Mouse (Mus musculus) heart, embryonic 11.5 days (tissue): ENCODE measurements around the gene Gm14214. TPM values are rescaled to one million over a fixed set of nuclear protein-coding genes. Genes with fewer than 3 reads are reported as not detected.

Source experiments
- ATAC-seq: fragments of 200-750 bp; cut with Nextera tagmentation; replicated peaks from 2 replicates; pipeline ENCODE4 v1.8.0; 2017; ENCODE audit warnings: moderate library complexity; ENCODE audit not compliant: insufficient number of reproducible peaks, low FRiP score, low TSS enrichment
- H3K27ac ChIP-seq: fragments of 300-500 bp; sonication (generic); 2 replicates; pipeline ENCODE4 v1.5.1; 2014; ENCODE audit warnings: mild to moderate bottlenecking, low read depth, low read length
- H3K27me3 ChIP-seq: fragments of 300-500 bp; sonication (generic); 2 replicates; pipeline ENCODE4 v1.6.1; 2014; ENCODE audit warnings: mild to moderate bottlenecking, low read length, mixed read lengths; ENCODE audit not compliant: control insufficient read depth, insufficient read depth
- H3K36me3 ChIP-seq: fragments of 300-500 bp; sonication (generic); 2 replicates; pipeline ENCODE4 v1.6.1; 2014; ENCODE audit warnings: mild to moderate bottlenecking, low read length, moderate library complexity, mixed read lengths; ENCODE audit not compliant: control insufficient read depth, insufficient read depth
- H3K4me1 ChIP-seq: fragments of 300-500 bp; sonication (generic); 2 replicates; pipeline ENCODE4 v1.6.1; 2014; ENCODE audit warnings: low read length; ENCODE audit not compliant: control insufficient read depth, insufficient read depth
- H3K4me2 ChIP-seq: fragments of 300-500 bp; sonication (generic); 2 replicates; pipeline ENCODE4 v1.6.1; 2014; ENCODE audit warnings: mild to moderate bottlenecking, moderate library complexity
- H3K4me3 ChIP-seq: fragments of 300-500 bp; sonication (generic); 2 replicates; pipeline ENCODE4 v1.5.1; 2014; ENCODE audit warnings: low read depth, low read length
- H3K9ac ChIP-seq: fragments of 300-500 bp; sonication (generic); 2 replicates; pipeline ENCODE4 v1.6.1; 2014; ENCODE audit warnings: mild to moderate bottlenecking, low read depth, low read length, moderate library complexity
- H3K9me3 ChIP-seq: fragments of 300-500 bp; sonication (generic); replicated peaks from 2 replicates; pipeline ENCODE4 v1.6.1; 2016; ENCODE audit warnings: low read length; ENCODE audit not compliant: control insufficient read depth
- WGBS: fragments of 180-500 bp; shearing (Covaris S2); extraction: QIAGEN DNeasy Blood & Tissue Kit; methylation state at CpG from one replicate; pipeline ENCODE4 v1.1.7; 2014; ENCODE audit not compliant: insufficient replicate concordance; 5-methylcytosine and 5-hydroxymethylcytosine counted together
- polyA plus RNA-seq: library from polyadenylated mRNA; unstranded; fragments of >200 nt; fragmentation: Nextera tagmentation; extraction: Ambion mirVana; gene quantifications from 2 replicates; pipeline ENCODE4 v1.2.1, GENCODE M21; 2014

The Gm14214 gene
- polyA plus RNA-seq, 1 experiment from 2014 or later = not detected

DNA sequence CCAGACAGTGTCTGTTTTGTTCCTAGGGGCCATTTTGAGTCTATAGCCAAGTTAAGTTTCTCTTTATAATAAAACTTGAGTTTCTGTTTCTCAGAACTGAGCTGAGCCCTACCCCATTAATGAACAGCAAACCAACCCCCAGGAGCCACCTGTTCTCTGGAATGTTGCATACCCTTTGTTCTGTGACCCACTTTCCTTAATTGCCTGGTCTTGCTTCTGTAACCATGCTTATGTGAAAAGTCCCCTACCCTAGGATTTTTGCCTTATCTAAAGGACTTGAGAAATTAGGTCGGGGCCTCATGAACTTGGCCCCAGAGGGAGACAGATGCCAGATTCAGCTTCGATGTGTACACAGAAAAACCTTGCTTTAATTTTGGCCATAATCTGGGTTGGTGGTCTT lies 37.9 kb downstream of the Gm14214 start:
- ATAC-seq = no peak
- H3K27ac ChIP-seq = no peak overlapping the region
- 56% methylated on average over 2 of the region's 2 CpGs for WGBS

DNA sequence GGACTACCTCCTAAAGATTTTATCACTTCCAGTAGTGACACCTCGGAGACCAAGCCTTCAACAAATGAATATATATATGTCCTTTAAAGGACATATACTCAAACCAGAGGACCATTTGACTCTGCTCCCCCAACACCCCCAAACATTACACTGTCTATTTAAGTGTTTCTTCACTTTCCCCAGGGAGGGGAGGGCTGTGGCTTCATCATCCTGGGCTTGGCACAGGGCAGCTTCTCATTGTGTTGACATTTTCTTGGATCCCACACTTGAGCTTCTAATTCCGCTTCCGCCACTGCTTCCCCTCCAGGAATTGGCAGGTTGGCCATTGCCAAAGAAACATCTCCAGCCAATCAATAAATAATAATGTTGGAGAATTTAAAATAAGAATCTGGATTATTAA lies 39.0 kb downstream of the Gm14214 start:
- Histone ChIP-seq H3K4me3 (no peak overlapping the region), H3K27ac (no peak overlapping the region), H3K9ac (no peak overlapping the region), H3K9me3 (no peaks in the 10 kb centered on the region), H3K4me2 (no peak overlapping the region), H3K36me3 (no peaks in the 10 kb centered on the region), H3K27me3 (no peaks in the 10 kb centered on the region), H3K4me1 (no peaks in the 10 kb centered on the region)
- 75% methylated on average over 3 of the region's 3 CpGs for WGBS
- no peak for ATAC-seq

More for the DNA sequence above, 37.9 kb downstream of the Gm14214 start:
- Histone ChIP-seq H3K9me3 (no peaks in the 10 kb centered on the region), H3K9ac (no peak overlapping the region), H3K4me3 (no peak overlapping the region), H3K36me3 (no peaks in the 10 kb centered on the region), H3K4me1 (no peaks in the 10 kb centered on the region), H3K4me2 (no peak overlapping the region), H3K27me3 (no peaks in the 10 kb centered on the region)

DNA sequence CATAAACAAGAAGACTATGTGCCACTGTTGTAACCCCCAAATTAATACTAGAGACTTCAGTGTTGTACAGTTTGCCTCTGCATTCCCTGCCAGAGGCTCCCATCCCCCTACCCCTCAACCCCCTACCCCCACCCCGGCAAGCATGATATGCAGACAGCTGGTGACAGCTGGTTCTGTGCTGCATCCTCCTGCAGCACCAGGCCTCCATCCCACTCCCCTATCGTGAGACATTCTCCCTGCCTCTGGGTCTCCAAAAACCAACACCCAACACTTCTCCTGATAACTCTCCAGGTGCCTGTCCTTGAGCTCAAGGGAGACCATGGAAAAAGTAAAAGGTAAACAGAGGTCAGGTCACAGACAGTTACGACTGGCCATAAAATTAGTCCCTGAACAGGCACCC lies 40.1 kb downstream of the Gm14214 start:
- H3K4me1 ChIP-seq = no peaks in the 10 kb centered on the region
- H3K9ac ChIP-seq = no peak overlapping the region
- H3K27me3 ChIP-seq = no peaks in the 10 kb centered on the region
- no peaks in the 10 kb centered on the region for H3K36me3 ChIP-seq
- WGBS = 31% methylated on average over 3 of the region's 3 CpGs
- no peak overlapping the region for H3K27ac ChIP-seq
- H3K4me3 ChIP-seq = no peak overlapping the region
- H3K4me2 ChIP-seq = no peak overlapping the region
- no peaks in the 10 kb centered on the region for H3K9me3 ChIP-seq
- no peak for ATAC-seq

DNA sequence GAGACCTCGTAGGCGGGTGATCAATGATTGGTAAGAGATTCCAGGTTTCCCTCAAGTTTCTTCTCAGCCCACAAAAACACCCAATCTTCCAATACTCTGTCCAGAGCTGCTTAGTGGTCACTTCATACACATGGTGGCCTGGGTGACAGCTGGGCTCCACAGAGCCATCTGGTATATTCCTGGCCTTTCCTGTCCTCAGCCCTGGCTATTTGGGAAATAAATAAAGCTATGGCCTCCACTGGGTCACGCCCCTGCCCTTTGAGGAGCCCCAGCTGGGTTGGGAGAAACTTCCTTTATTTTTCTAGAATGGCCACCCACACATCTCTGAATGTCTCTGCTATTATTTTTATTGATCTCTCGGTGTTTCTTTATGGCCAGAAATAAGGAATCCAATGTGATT lies 46.4 kb downstream of the Gm14214 start:
- Histone ChIP-seq H3K9me3 (no peaks in the 10 kb centered on the region), H3K4me1 (no peaks in the 10 kb centered on the region), H3K4me3 (no peak overlapping the region), H3K9ac (no peak overlapping the region), H3K27ac (no peak overlapping the region), H3K36me3 (no peaks in the 10 kb centered on the region), H3K27me3 (no peaks in the 10 kb centered on the region), H3K4me2 (no peak overlapping the region)
- no peak for ATAC-seq
- 80% methylated on average over 4 of the region's 4 CpGs for WGBS

DNA sequence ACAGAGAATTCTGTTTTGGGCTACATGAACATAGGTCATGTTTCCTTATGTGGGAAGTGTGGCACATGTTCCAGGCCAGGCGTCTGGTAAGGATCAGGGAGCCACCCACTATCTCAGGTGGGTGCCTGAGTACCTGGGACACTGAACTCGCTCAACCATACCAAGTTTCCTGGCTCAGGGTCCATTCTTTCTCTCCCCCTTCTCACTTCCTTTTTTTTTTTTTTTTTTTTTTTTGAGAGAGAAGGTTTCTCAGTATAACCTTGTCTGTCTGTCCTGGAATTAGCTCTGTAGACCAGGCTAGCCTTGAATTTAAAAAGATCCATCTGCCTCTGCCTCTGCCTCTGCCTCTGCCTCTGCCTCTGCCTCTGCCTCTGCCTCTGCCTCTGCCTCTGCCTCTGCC lies 49.5 kb downstream of the Gm14214 start:
- no peak overlapping the region for H3K27ac ChIP-seq
- H3K4me3 ChIP-seq = no peak overlapping the region
- WGBS = 76% methylated on average over 2 of the region's 2 CpGs
- no peak overlapping the region for H3K9ac ChIP-seq
- H3K27me3 ChIP-seq = no peaks in the 10 kb centered on the region
- no peaks in the 10 kb centered on the region for H3K36me3 ChIP-seq
- H3K4me1 ChIP-seq = no peaks in the 10 kb centered on the region
- H3K4me2 ChIP-seq = no peak overlapping the region
- no peak for ATAC-seq
- H3K9me3 ChIP-seq = no peaks in the 10 kb centered on the region

Other genes with a start within 250 kb of the Gm14214 start
- gene 1700003F12Rik, start 222.9 kb downstream of the Gm14214 start, polyA plus RNA-seq = 0.89 and 1.4 TPM in 2 replicates
- gene Actl10, start 218.3 kb downstream of the Gm14214 start, polyA plus RNA-seq = not detected in 2 replicates
- 1.2 and 1.4 TPM in 2 replicates for gene Necab3, start 211.1 kb downstream of the Gm14214 start, polyA plus RNA-seq
- 6.5 and 7.8 TPM in 2 replicates for gene E2f1, start 200.1 kb downstream of the Gm14214 start, polyA plus RNA-seq
- 21.4 and 23.5 TPM in 2 replicates for gene Pxmp4, start 166.3 kb downstream of the Gm14214 start, polyA plus RNA-seq
- gene Zfp341, start 156.7 kb downstream of the Gm14214 start, polyA plus RNA-seq = 0.77 and 0.93 TPM in 2 replicates
- gene 4930519P11Rik, start 156.6 kb downstream of the Gm14214 start, polyA plus RNA-seq = 0.72 TPM in 1 of 2 replicates, not detected in the other
- gene Chmp4b, start 118.3 kb downstream of the Gm14214 start, polyA plus RNA-seq = 10.1 and 12.5 TPM in 2 replicates
- 42.9 and 63.5 TPM in 2 replicates for gene Raly, start 21.1 kb upstream of the Gm14214 start, polyA plus RNA-seq
- 0.34 and 0.49 TPM in 2 replicates for gene a, start 21.4 kb upstream of the Gm14214 start, polyA plus RNA-seq
- gene Eif2s2, start 122.9 kb upstream of the Gm14214 start, polyA plus RNA-seq = 103 and 109 TPM in 2 replicates
- 2.1 and 2.2 TPM in 2 replicates for gene Gm14226, start 248.2 kb upstream of the Gm14214 start, polyA plus RNA-seq